Mouse (Mus musculus) mouse trophoblast stem cell (cell line): ENCODE measurements around the gene Tnfrsf14.

Source experiments
- in situ Hi-C, 2 experiments: fragments of 300-500 bp; cut with MseI, MboI; formaldehyde crosslinking; loops; 2 replicates in 1 of 2; 3 replicates in 1 of 2; pipeline ENCODE4 v1.15.1; 2025

The Tnfrsf14 gene

DNA sequence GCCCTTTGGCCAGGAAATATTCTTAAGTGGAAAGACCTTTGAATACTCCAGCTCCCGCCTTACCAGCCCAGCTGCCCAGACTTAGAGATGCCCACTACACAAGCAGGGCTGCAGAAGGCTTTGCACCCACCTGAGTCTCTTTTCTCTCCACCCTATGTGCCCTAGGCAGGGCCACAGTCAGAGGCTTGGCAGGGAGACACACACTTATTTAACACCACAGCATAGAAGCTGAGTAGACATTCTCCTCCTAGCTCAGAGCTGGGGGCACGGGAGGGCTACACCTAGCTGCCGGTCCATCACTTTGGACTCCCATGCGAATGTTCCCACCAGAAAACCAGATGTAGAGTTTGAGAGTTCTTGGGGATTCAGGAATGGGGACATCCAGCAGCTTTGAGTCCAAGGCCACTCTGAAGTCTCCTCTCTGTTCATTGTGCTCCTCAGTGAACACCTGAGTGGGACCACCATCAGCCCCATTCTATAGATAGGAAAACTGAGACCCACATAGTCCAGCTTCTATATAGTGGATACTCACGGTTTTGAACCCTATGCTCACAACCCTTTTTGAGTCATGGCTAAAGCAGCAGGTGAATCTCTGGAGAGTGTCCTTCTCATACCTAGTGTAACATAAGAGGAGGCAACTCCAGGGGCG, 20.7 kb upstream of the Tnfrsf14 start:
- in situ Hi-C loops = loop anchor here in 1 of 2 experiments (10.0 kb wide), 1 partner anchor 74 kb away; no protein-coding TSS in a partner anchor

DNA sequence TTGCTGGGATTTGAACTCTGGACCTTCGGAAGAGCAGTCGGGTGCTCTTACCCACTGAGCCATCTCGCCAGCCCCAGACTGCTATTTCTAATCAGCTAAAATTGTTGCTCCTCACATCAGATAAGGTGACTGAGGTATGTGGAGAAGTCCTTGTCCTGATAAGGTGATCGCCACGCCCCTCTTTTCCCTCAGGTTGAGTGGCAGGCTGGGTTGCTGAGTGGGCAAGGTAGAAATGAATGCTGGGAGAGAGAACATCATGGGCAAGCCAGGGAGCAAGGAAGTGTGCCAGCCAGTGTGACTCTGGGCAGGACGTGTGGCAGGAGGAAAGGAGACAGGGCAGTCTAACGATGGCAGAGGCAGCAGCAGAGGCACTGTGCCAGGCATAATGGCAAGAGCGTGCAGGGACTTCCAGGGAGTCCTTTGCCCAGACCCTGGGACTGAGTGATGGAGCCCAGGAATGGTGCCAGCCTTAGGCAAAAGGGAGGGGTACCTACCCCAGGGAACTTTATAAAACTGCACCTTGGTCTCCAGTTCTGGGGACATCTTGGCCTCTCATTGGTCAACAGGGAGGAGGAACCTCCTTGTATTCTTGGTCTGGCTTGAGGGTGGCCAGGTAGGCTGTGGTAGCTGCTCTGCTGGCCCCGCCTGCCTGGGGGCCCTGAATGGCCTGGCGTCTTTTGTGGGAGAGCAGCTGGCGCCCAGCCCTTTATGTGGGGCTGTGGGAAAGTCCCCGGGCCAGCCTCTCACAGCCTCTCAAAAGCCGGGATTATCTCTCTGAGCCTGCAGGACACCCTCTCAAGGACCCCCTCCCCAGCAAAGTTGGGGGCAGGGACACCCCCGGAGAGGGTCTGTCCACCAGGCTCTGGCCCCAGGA, 19.9 kb upstream of the Tnfrsf14 start:
- in situ Hi-C loops = loop anchor here in 1 of 2 experiments (10.0 kb wide), 1 partner anchor 74 kb away; no protein-coding TSS in a partner anchor

DNA sequence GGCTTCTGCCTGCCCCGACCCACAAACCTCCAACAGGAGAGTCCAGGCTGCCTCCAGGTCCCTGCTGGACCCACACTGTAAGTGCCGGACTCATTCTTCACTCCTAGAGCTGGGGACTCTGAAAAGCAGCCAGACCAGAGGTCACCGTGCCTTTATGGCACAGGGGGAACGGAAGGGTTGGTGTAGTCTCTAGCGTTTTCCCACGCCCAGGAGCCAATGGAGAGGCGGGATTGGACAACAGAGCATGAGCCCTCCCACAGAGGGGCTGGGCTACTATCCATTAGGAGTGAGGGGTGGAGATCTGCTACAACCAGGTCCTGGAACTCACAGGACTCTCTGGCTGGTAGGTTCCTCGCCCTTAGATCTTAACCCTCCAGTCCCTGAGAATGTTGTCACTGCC, 18.0 kb upstream of the Tnfrsf14 start:
- in situ Hi-C loops = loop anchor here in 1 of 2 experiments (10.0 kb wide), 1 partner anchor 72 kb away; no protein-coding TSS in a partner anchor

DNA sequence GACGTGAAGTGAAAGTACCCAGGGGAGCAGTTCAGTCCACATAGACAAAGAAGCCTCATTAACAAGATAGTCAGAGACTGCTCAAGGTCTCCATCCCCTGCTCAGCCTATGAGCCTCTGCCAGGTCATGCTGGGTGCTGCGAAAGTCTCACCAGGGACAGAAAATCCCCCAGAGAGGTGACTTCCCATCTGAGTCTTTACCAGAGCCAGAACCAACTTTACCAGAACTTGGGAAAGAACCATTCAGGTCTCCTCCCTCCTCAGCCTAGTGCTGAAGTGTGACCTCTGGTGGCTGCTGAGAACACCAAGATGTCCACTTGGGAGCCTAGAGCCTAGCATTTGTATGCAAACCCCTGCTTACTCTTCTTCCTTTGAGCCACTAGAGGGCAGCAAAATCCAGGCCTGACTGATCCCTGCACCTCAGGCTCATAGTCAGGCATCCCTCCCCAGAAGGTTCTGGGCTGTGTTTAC, 15.8 kb upstream of the Tnfrsf14 start:
- in situ Hi-C loops = loop anchor here (5.0 to 10.0 kb wide), 2 partner anchors 67 to 69 kb away; no protein-coding TSS in a partner anchor

DNA sequence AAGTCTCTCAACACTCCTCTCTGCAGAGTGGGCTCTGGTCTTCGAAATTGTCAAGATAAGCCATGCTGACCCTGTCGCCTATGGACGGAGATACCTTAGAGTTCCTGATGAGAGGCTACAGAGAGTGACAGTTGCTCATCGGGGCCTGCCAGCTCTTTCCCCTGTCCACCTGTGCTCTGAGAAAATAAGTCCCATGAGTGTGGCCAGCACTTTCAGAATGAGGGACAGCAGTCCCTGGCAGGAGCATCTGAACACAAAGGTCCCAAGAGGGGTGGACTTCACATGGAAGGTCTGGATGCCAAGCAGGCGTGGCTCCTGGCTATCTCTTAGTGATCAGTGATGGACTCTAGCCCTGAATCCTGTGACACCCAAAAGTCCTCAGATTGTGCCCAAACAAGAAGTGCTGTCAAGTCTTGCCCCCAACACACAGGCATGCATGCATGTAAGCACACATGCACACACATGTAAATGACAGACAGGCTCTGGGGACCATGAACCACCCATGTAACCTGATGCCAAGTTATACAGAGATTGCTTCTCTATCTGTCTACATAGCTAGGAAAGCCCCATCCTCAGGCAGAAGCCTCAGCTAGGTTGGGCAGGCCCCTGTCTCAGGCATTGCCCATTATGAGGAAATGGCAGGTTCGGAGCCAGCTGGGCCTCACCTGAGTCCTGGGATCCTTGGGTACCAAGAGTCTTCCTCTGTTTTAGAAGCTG, 15.1 kb upstream of the Tnfrsf14 start:
- in situ Hi-C loops = loop anchor here (5.0 to 10.0 kb wide), 2 partner anchors 66 to 69 kb away; no protein-coding TSS in a partner anchor

DNA sequence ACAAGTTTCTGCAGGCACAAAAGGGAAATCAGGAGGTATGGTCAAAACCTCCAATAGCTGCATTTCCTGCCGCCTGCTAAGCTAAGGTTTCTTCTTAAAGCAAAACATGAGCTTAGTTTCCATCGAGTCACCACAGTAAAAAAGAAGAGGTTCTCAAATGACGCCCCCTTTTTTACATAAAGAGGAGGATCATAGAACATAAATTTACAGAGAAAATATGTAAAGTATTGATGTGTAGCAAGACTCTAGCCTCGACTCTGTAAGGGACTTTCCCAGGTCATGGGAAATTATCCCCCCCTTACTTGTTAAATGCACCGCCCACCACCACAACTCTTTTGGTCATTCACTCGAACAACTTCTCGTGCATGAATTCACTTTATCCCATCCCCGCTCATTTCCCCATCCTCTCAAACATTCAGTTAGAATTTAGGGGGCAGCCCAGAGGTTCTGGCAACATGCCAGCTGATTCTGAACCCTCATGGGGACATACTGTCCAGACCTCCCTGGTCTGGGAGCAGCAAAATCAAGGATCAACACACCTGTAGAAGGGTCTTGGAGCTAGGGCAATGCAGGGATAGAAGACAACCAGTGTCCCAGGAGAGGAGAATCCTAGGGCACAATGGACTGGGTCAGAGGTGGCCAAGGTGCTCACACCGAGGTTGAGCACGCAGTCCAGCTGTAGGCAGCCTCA, 14.4 kb upstream of the Tnfrsf14 start:
- in situ Hi-C loops = loop anchor here (5.0 to 10.0 kb wide), 2 partner anchors 65 to 68 kb away; no protein-coding TSS in a partner anchor

DNA sequence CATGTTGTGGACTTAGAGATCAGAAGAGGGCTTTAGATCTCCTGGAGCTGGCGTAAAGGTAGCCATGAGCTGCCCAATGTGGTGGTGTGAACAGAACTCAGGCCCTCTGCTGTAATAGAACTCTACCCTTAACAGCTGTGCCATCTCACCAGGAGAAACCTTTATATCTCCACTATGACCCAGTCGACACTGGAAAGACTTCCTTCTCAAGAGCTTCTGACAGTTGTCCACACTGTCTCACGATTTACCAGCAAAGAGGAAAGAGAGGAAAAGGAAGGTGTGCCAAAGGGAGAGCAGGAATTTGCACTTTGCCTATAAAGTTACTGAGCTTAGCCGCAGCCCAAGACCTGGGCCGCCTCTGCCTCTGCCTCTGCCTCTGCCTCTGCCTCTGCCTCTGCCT, 13.5 kb upstream of the Tnfrsf14 start:
- in situ Hi-C loops = loop anchor here (5.0 to 10.0 kb wide), 2 partner anchors 65 to 67 kb away; no protein-coding TSS in a partner anchor

DNA sequence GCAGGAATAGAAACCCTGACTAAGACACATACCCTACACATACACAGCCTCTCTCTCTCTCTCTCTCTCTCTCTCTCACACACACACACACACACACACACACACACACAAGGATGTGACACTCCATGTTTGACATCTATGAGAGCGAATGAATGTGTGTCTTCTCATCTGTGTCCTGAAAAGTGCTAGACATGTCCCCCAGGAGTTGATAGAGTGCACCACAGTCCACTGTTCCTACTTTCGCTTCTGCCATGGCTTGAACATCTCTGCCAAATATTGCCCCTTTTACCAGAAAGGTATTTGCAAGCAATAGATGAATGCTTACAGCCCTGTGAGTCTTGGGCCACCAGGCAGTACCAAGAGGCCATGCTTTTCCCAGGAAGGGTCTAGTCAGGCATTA, 11.8 kb upstream of the Tnfrsf14 start:
- in situ Hi-C loops = loop anchor here (5.0 to 10.0 kb wide), 2 partner anchors 63 to 65 kb away; no protein-coding TSS in a partner anchor

DNA sequence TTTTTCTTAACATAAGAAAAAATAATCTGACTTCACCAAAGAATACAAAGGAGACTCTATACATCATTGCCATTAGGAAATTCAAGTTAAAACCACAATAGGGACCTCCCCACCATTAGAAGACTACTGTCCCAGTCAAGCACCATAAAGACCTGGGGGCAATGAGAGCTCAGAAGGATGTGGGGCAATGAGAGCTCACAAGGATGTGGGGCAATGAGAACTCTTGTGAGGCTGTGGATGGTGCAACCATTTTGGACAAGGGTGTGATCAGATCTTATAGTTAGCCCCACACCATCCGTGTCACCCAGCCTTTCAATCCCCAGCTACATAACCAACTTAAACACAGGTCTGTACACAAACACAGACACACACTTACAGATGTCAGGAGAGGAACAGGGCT, 9.4 kb upstream of the Tnfrsf14 start:
- in situ Hi-C loops = no loop called here

DNA sequence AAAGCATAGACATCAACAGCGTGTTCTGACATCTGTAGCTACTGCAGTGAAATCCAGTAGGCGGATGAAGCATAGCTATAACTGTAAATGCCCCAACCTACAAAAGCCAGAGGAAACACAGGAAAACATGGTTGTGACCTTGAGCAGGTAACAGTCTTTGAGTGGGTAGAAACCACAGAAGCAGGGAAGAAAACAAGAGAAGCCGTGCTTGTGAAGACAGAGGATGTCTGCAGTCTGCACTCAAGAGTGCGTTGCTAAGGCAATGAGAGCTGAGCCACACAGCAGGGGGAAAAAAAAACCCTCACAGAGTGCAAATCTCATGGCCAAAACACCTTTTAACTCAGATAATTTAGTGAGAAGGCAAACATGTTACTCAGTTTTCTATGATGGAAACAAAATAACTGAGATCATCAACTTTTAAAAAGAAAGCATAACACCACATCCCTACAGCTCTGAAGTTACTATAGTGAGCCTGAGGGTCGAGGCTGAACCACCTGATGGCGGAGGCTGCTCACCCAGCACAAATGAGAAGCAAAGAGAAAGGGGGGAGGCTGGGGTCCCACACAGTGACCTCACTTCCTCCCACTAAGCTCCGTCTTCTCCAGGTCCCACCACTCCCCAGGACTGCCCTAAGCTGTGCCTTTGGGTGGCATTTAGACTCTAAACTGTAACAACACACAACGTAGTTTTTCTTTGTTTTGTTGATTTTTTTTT, 8.3 kb upstream of the Tnfrsf14 start:
- in situ Hi-C loops = no loop called here

DNA sequence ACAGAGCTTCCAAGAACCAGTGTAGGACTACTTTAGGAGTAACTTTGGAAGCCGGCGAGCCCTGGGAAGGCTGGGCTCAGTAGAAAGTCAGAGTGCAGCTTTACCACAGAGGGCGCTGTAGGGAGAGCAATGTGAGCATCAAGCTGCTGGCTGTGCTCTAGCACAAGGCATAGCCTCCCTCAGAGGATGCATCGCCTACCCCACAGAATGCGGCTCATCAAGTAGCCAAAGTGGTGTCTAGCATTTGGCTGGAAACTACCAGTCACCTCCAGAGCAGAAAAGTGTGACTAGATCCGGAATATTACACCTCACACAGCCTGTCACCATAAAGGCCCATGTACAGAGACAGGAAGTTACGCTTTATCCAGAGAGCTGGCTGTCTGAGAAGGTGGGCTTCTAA, 7.4 kb upstream of the Tnfrsf14 start:
- in situ Hi-C loops = no loop called here

DNA sequence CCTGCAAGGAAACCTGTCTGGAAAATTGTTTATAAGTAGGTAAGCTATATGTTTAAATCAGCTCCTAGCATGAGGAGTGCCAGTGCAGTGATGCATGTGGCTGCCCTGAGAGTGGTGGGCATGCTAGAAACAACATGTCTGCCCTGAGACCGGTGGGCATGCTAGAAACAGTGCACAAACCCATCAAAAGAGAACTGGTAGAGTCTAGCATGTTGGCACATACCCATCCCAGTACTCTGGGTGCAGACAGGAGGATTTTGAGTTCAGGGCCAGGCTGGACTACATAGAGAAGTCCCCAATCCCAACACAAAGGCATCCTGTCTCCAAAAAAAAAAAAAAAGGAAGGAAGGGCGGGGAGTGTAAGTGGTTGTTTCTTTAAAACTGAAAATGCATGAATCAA, 6.4 kb upstream of the Tnfrsf14 start:
- in situ Hi-C loops = no loop called here

DNA sequence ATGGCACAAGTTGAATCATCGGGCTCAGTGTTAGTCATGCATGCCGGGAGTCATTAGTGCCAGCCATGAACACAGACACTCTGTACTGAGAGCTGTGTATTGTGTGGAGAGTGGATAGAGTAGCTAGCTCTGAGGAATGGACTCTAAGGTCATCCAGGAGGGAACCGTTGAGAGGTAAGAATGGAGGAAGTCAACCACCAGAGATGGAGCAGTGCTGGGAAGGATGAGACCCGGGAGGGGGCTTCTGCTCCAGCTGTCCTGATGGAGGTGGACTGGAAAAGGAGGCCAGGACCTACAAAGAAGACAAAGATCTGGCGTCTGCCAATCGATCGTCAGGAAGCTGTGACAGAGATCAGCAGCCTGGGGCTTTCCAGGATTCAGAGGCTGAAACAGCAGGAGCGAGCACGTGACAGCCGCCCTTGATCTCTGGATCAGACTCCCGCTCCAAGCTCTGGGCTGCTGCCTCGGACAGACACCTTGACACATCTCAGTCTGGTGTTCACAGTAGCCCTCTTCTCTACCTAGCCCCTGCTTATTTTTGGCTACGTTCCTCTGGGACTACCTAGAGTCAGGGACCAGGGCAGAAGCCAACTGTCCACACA, 5.0 kb upstream of the Tnfrsf14 start:
- in situ Hi-C loops = no loop called here

DNA sequence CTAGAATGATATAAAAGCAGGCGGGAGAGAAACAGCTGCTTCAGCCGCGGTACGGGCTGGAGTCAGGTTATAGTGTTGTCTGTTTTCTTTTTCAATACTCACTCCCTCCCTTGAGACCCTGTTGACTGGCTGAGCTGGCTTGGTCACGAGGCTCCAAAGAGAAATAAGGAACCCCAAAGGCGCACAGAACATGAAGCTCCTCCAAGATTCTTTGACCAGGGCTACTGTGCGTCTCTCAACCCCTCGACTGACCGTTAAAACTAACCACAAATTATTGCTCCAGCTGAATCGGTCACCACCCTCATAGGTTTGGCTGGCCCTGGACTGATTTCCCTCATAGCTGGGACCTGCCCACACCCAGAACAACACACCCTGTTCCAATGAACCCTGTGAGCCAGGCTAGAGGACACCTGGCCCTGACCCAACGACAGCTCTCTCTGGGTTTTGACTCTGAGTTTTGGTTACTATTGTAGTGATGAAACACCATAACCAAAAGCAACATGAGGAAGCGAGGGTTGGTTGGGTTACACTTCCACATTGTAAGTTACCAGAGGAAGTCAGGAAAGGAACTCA, 811 bp upstream of the Tnfrsf14 start:
- in situ Hi-C loops = no loop called here

DNA sequence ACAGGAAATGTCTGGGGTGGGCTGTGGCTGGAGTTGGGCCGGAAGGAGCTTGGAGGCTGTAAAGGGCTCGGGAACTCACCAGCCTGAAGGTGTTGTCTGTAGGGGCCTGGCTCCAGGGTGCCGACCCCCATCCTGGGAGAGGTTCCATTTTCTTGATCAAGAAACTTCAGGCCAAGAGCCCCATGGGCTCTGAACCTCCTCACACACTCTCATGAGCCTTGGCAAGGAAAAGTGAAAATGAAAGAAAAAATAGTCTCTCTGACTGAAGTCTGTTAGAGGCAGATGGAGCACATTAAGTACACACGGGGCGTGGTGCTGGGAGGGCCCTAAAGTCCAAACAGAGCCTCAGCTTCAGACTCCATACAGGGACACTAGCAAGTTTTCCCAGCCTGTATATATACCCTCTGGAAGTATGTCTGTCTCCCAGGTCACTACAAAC, 445 bp downstream of the Tnfrsf14 start:
- in situ Hi-C loops = no loop called here

DNA sequence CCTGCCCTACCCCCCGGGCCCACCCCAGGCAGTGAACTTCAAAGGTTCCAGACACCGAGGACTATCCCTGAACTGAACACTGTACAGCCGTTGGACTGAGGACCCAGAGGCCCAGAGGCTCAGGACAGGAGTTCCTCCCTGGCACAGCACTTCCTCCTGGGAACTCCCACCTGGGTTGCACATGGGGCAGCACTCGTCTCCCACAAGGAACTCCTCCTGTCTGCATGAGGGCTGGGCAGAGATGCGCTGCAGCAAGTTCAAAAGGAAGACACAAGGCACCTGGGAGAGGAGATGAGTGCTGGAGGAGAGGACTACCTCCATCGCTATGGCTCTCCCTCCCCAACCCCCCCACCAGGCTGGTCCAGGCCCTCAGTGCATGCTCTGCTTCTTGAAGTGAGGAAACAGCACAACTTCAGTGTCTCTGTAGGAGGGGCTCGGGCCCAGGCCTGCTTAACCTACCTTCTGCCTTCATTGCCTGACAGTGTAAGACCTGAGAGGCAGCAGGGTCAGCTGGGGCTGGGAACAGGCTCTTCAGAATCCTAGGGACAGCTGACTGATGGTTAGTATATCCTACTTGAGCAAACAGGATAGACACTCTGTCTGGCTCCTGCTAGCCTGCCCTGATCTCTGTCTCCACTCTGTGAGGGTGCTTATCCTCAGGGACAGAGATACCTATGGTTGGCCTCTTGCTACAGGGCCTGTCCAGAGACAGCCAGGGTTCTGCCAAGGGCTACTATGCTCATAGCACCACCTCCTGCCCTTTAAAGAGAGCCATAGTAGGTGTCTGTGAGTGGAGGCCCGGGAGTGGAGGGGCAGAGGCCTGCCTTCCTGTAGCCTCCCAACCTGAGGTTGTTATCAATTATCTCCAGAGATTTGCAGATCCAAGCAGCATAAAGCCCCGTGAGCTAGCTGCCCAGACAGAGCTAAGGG, 1.1 kb downstream of the Tnfrsf14 start:
- in situ Hi-C loops = no loop called here

DNA sequence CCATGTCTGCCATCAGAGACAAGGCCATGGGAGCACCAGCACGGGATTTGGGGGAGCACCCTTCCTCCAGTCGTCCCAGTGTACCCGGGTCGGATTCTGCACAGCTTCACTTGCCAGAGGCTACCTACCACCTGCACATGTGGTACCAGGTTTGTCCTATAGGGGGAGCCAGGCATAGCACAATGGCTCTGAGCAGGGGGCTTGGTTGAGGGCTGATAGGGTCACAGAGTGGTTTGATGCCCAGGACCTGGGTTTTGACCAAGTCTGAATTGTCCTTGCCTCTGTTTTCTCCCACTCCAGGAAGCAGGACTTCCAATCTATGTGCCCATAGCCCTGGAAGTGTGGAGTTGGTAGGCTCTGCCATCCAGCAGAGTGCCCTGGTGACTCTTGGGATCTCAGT, 3.0 kb downstream of the Tnfrsf14 start:
- in situ Hi-C loops = no loop called here

DNA sequence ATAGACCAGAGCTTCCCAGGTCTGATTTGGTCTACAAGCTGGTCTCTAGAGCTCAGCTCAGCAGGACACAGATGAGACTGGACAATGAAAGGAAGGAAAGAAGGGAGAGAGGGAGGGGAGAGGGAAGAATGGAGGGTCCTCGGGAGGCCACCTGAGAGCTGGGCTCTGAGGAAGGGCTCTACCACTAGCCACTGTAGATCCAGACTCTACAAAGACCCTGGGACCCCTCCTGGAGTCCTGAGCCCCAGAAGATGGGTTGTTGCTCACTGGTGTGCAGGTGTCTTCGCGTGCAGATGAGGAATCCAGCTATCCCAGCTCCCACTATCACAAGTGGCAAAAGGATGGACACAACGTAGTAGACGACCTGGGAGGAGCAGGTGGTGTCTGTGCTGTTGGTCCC, 5.4 kb downstream of the Tnfrsf14 start:
- in situ Hi-C loops = no loop called here
